Mouse (Mus musculus) mammary gland, adult 2 months (tissue): Measurements from ENCODE around the gene Olfr1043. TPM values are rescaled to one million over a fixed set of nuclear protein-coding genes. Genes with fewer than 3 reads are reported as not detected.

Experiments
- polyA plus RNA-seq: library from polyadenylated mRNA; depleted of rRNA; stranded (reverse); fragments of >200 nt; gene quantifications from 2 replicates; pipeline ENCODE4 v1.2.3, GENCODE M21; 2012; ENCODE audit warnings: low replicate concordance; rRNA removed

The Olfr1043 gene
- polyA plus RNA-seq = not detected in 2 replicates

DNA sequence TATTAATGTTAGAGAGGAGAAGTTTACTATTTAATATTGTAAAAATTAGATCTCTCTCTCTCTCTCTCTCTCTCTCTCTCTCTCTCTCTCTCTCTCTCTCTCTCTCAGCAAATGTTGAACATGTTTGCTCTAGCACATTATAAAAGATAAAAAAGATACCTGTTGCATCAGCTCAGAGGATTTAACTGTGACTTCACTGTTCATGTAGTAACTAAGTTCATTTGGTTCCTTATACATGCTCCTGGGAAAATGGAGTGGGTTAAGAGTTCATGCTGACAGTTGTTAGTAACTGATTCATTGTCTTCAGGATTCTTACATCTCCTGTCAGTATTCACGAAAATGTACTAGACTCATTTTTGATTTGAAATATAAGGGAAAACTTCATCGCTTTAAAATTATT, at the start of gene Olfr1043:
Olfr1043 (minus strand) TSS at position 101 of the 400 bp plus-strand sequence.

DNA sequence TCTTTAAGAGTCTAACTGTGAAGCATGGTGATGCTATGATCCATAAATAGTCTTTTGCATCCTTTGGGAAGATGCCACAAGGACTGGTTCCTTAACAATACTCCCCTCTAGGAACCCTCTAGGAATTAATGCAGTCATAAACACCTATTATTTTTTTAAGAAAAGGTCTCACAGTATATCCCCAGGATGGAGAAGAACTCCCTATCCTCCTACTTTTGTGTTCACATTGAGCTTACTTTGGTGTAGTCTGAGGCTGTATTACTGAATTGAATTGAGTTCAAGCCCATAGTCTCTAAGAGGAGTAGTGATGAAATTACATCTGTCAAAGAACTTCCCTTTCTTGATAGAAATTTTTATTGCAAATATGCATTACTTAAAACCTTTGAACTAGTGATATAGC, 35.6 kb upstream of the Olfr1043 start, which contains the start of gene Olfr1045:
Olfr1045 (minus strand) TSS at position 101 of the 400 bp plus-strand sequence.

DNA sequence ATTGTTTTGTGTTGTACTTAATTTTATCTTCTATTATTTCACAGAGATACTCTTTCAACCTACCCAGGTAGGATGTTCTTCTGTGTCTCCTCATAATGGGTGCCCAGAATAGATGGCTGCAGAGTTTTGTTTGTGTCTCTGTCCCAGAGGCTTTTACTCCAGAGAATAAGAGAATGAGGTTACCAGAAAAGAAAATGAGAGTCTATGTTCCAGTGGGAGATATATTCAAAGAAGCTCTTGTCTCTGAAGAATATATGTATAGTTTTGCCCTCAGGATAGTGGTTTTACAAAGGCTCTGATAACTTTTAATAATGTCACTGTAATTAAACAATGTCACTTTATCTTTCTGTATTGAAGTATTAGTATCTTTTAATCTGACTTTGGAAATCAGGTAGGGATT, 18.3 kb upstream of the Olfr1043 start, which contains the start of gene Olfr52:
Olfr52 (minus strand) TSS at position 101 of the 400 bp plus-strand sequence.

GRCm38 (mm10) chr2:86177720-86178119, 10.4 kb upstream of the Olfr1043 start, which contains the start of gene Olfr1044:
Gene Olfr1044, minus strand, starts transcription at chr2:86177820.

GRCm38 (mm10) chr2:86161738-86162137, 5.6 kb downstream of the Olfr1043 start, which contains the start of gene Olfr1042:
Gene Olfr1042, minus strand, starts transcription at chr2:86161838.

GRCm38 (mm10) chr2:86146632-86147031, 20.7 kb downstream of the Olfr1043 start, which contains the start of gene Olfr1040:
Gene Olfr1040, minus strand, starts transcription at chr2:86146732.

GRCm38 (mm10) chr2:86135828-86136227, 31.5 kb downstream of the Olfr1043 start, which contains the start of gene Olfr1039:
Gene Olfr1039, minus strand, starts transcription at chr2:86135928.

Other genes starting within 250 kb of the Olfr1043 start
- gene Olfr1026, start 246.0 kb downstream of the Olfr1043 start, polyA plus RNA-seq = not detected in 2 replicates
- gene Olfr1028, start 217.1 kb downstream of the Olfr1043 start, polyA plus RNA-seq = not detected in 2 replicates
- not detected in 2 replicates for gene Olfr1029, start 193.6 kb downstream of the Olfr1043 start, polyA plus RNA-seq
- not detected in 2 replicates for gene Olfr1030, start 188.2 kb downstream of the Olfr1043 start, polyA plus RNA-seq
- not detected in 2 replicates for gene Olfr1031, start 177.2 kb downstream of the Olfr1043 start, polyA plus RNA-seq
- not detected in 2 replicates for gene Olfr1032, start 162.0 kb downstream of the Olfr1043 start, polyA plus RNA-seq
- 0.29 and 0.73 TPM in 2 replicates for gene Olfr1033, start 146.9 kb downstream of the Olfr1043 start, polyA plus RNA-seq
- gene Olfr1034, start 121.7 kb downstream of the Olfr1043 start, polyA plus RNA-seq = 0.20 TPM in 1 of 2 replicates, not detected in the other
- gene Olfr1036, start 93.5 kb downstream of the Olfr1043 start, polyA plus RNA-seq = not detected in 2 replicates
- not detected in 2 replicates for gene Olfr1037, start 80.1 kb downstream of the Olfr1043 start, polyA plus RNA-seq
- not detected in 2 replicates for gene Olfr1039, start 31.6 kb downstream of the Olfr1043 start, polyA plus RNA-seq
- not detected in 2 replicates for gene Olfr1040, start 20.8 kb downstream of the Olfr1043 start, polyA plus RNA-seq
- gene Olfr1042, start 5.7 kb downstream of the Olfr1043 start, polyA plus RNA-seq = not detected in 2 replicates
- gene Olfr1044, start 10.3 kb upstream of the Olfr1043 start, polyA plus RNA-seq = not detected in 2 replicates
- not detected in 2 replicates for gene Olfr52, start 18.2 kb upstream of the Olfr1043 start, polyA plus RNA-seq
- gene Olfr1045, start 35.5 kb upstream of the Olfr1043 start, polyA plus RNA-seq = not detected in 2 replicates
- gene Olfr1046, start 51.8 kb upstream of the Olfr1043 start, polyA plus RNA-seq = not detected in 2 replicates
- not detected in 2 replicates for gene Olfr1047, start 63.9 kb upstream of the Olfr1043 start, polyA plus RNA-seq
- gene Olfr1048, start 72.8 kb upstream of the Olfr1043 start, polyA plus RNA-seq = not detected in 2 replicates
- gene Olfr1049, start 90.8 kb upstream of the Olfr1043 start, polyA plus RNA-seq = not detected in 2 replicates
- not detected in 2 replicates for gene Olfr1051, start 111.6 kb upstream of the Olfr1043 start, polyA plus RNA-seq
- gene Olfr1052, start 124.9 kb upstream of the Olfr1043 start, polyA plus RNA-seq = not detected in 2 replicates
- not detected in 2 replicates for gene Olfr1053, start 147.8 kb upstream of the Olfr1043 start, polyA plus RNA-seq
- gene Olfr1054, start 167.9 kb upstream of the Olfr1043 start, polyA plus RNA-seq = not detected in 2 replicates
- not detected in 2 replicates for gene Olfr1055, start 182.8 kb upstream of the Olfr1043 start, polyA plus RNA-seq
- gene Olfr1056, start 194.9 kb upstream of the Olfr1043 start, polyA plus RNA-seq = not detected in 2 replicates
- gene Olfr1057, start 210.9 kb upstream of the Olfr1043 start, polyA plus RNA-seq = not detected in 2 replicates
- gene Olfr1058, start 221.0 kb upstream of the Olfr1043 start, polyA plus RNA-seq = not detected in 2 replicates
- not detected in 2 replicates for gene Olfr1061, start 246.5 kb upstream of the Olfr1043 start, polyA plus RNA-seq